Mouse (Mus musculus) midbrain, embryonic 10.5 days (tissue): ENCODE results near the gene Tspear. TPM values are rescaled to one million over a fixed set of nuclear protein-coding genes. Genes with fewer than 3 reads are reported as not detected.

ENCODE experiments used
- microRNA counts: library from miRNA; unstranded; fragments of <30 nt; microRNA quantifications from one replicate; lab custom pipeline; 2017
- microRNA-seq: library from miRNA; unstranded; fragments of <30 nt; microRNA quantifications from one replicate; pipeline ENCODE4, GENCODE M21; 2017
- polyA plus RNA-seq: library from polyadenylated mRNA; unstranded; fragments of >200 nt; fragmentation: Nextera tagmentation; extraction: Ambion mirVana; gene quantifications from 2 replicates; pipeline ENCODE4 v1.2.1, GENCODE M21; 2016

Gene Tspear
- polyA plus RNA-seq, 1 experiment from 2014 or later = 0.84 TPM

MicroRNAs within 50 kb of the gene (microRNA counts, 519-probe panel; counts per million panel counts)
- not detected for microRNA mmu-miR-1930 (lab: Ali Mortazavi, UCI)

Small RNA genes within 50 kb of the gene (microRNA-seq; reads per million reads assigned to microRNA genes)
- 25.1 reads per million, percentile 33 among the genes with 10 or more reads in this experiment for gene Mir1930

Other genes with a start within 250 kb of the Tspear start
- gene Fam207a, start 170.8 kb upstream of the Tspear start, polyA plus RNA-seq = 42.3 and 45.2 TPM in 2 replicates
- 0.84 and 1.2 TPM in 2 replicates for gene Itgb2, start 156.3 kb upstream of the Tspear start, polyA plus RNA-seq
- 67.0 and 69.9 TPM in 2 replicates for gene Pttg1ip, start 104.8 kb upstream of the Tspear start, polyA plus RNA-seq
- 403 and 425 TPM in 2 replicates for gene Sumo3, start 80.5 kb upstream of the Tspear start, polyA plus RNA-seq
- 2.2 and 2.4 TPM in 2 replicates for gene Gm49325, start 80.4 kb upstream of the Tspear start, polyA plus RNA-seq
- gene Ube2g2, start 64.3 kb upstream of the Tspear start, polyA plus RNA-seq = 104 and 107 TPM in 2 replicates
- not detected in 2 replicates for gene Gm19402, start 4.2 kb downstream of the Tspear start, polyA plus RNA-seq
- gene Gm9508, start 10.7 kb downstream of the Tspear start, polyA plus RNA-seq = not detected in 2 replicates
- gene Gm10272, start 20.1 kb downstream of the Tspear start, polyA plus RNA-seq = not detected in 2 replicates
- not detected in 2 replicates for gene Gm10024, start 24.9 kb downstream of the Tspear start, polyA plus RNA-seq
- not detected in 2 replicates for gene Gm10142, start 29.2 kb downstream of the Tspear start, polyA plus RNA-seq
- gene Krtap12-1, start 34.0 kb downstream of the Tspear start, polyA plus RNA-seq = not detected in 2 replicates
- gene Gm10100, start 39.9 kb downstream of the Tspear start, polyA plus RNA-seq = not detected in 2 replicates
- not detected in 2 replicates for gene Gm18596, start 56.1 kb downstream of the Tspear start, polyA plus RNA-seq
- gene Gm9736, start 64.8 kb downstream of the Tspear start, polyA plus RNA-seq = not detected in 2 replicates
- not detected in 2 replicates for gene Gm3233, start 73.1 kb downstream of the Tspear start, polyA plus RNA-seq
- not detected in 2 replicates for gene Gm3238, start 84.8 kb downstream of the Tspear start, polyA plus RNA-seq
- gene Gm7138, start 90.4 kb downstream of the Tspear start, polyA plus RNA-seq = not detected in 2 replicates
- not detected in 2 replicates for gene Gm3250, start 96.0 kb downstream of the Tspear start, polyA plus RNA-seq
- gene Gm7137, start 101.6 kb downstream of the Tspear start, polyA plus RNA-seq = not detected in 2 replicates
- not detected in 2 replicates for gene Gm9639, start 108.5 kb downstream of the Tspear start, polyA plus RNA-seq
- gene Gm19668, start 112.6 kb downstream of the Tspear start, polyA plus RNA-seq = not detected in 2 replicates
- not detected in 2 replicates for gene Gm9507, start 125.3 kb downstream of the Tspear start, polyA plus RNA-seq
- not detected in 2 replicates for gene Gm2696, start 128.1 kb downstream of the Tspear start, polyA plus RNA-seq
- gene Krtap10-4, start 140.5 kb downstream of the Tspear start, polyA plus RNA-seq = not detected in 2 replicates
- gene Krtap10-10, start 149.4 kb downstream of the Tspear start, polyA plus RNA-seq = not detected in 2 replicates
- gene Gm36176, start 160.2 kb downstream of the Tspear start, polyA plus RNA-seq = not detected in 2 replicates
- not detected in 2 replicates for gene Gm10318, start 166.3 kb downstream of the Tspear start, polyA plus RNA-seq
- not detected in 2 replicates for gene Gm3285, start 175.4 kb downstream of the Tspear start, polyA plus RNA-seq
- gene Lrrc3, start 216.0 kb downstream of the Tspear start, polyA plus RNA-seq = 2.3 and 3.2 TPM in 2 replicates